Mouse (Mus musculus): ENCODE data around the gene Crcp. TPM values are rescaled to one million over a fixed set of nuclear protein-coding genes. Genes with fewer than 3 reads are reported as not detected.

Crcp gene
- polyA plus RNA-seq, 1 experiment from 2014 or later: 38.7 TPM

GRCm38 (mm10) chr5:130001356-130001987, 27.6 kb upstream of the Crcp start:
- H3K27ac ChIP-seq (ENCODE audit: low read length): peak overlapping the region; percentile 88
- peak overlapping the region; percentile 68 for H3K4me3 ChIP-seq (ENCODE audit: low read length)
- WGBS: 50% methylated on average over 5 of the region's 5 CpGs
- peaks cover 8% of the 10 kb centered on the region for H3K4me1 ChIP-seq (ENCODE audit: control insufficient read depth, insufficient read depth, low read length)
- peak overlapping the region; percentile 79 for H3K9ac ChIP-seq (ENCODE audit: low read depth, low read length)
- ATAC-seq: no peak
- no peaks in the 10 kb centered on the region; the same call in 1 of the 2 replicates for H3K36me3 ChIP-seq (ENCODE audit: control insufficient read depth, insufficient read depth, low read length)
- no peaks in the 10 kb centered on the region; the same call in 1 of the 2 replicates for H3K9me3 ChIP-seq (ENCODE audit: control insufficient read depth, low read length)
- peak overlapping the region; percentile 68 for H3K4me2 ChIP-seq (ENCODE audit: low read depth, low read length)
- no peaks in the 10 kb centered on the region for H3K27me3 ChIP-seq (replicated peaks; ENCODE audit: control insufficient read depth, insufficient read depth, low read length)

- Histone ChIP-seq H3K4me3 (ENCODE audit: low read length) (peak within 1 kb of the TSS; percentile 68), H3K9ac (ENCODE audit: low read depth, low read length) (peak within 1 kb of the TSS; percentile 79), H3K27ac (ENCODE audit: low read length) (peak within 1 kb of the TSS; percentile 88), H3K4me1 (ENCODE audit: control insufficient read depth, insufficient read depth, low read length) (peaks cover 8% of the 10 kb centered on the region), H3K9me3 (ENCODE audit: control insufficient read depth, low read length) (no peaks in the 10 kb centered on the region; the same call in 1 of the 2 replicates), H3K36me3 (ENCODE audit: control insufficient read depth, insufficient read depth, low read length) (no peaks in the 10 kb centered on the region; the same call in 1 of the 2 replicates), H3K27me3 (replicated peaks; ENCODE audit: control insufficient read depth, insufficient read depth, low read length) (no peaks in the 10 kb centered on the region), H3K4me2 (ENCODE audit: low read depth, low read length) (peak within 1 kb of the TSS; percentile 68)
- peak; percentile 91 for ATAC-seq
- under 1% methylated on average over 39 of the region's 39 CpGs for WGBS
Measured at GRCm38 (mm10) chr5:130002301-130003146, 26.6 kb upstream of the Crcp start, which contains the start of gene Gusb. Gene Gusb (minus strand): TSS chr5:130003049.

- H3K27ac ChIP-seq (ENCODE audit: low read length): peak overlapping the region; percentile 88
- H3K36me3 ChIP-seq (ENCODE audit: control insufficient read depth, insufficient read depth, low read length): no peaks in the 10 kb centered on the region; the same call in 1 of the 2 replicates
- H3K4me1 ChIP-seq (ENCODE audit: control insufficient read depth, insufficient read depth, low read length): peaks cover 8% of the 10 kb centered on the region
- peak overlapping the region; percentile 68 for H3K4me2 ChIP-seq (ENCODE audit: low read depth, low read length)
- H3K4me3 ChIP-seq (ENCODE audit: low read length): peak overlapping the region; percentile 68
- WGBS: 39% methylated on average over 7 of the region's 7 CpGs
- H3K9ac ChIP-seq (ENCODE audit: low read depth, low read length): peak overlapping the region; percentile 79
- ATAC-seq: peak; percentile 7
- no peaks in the 10 kb centered on the region; the same call in 1 of the 2 replicates for H3K9me3 ChIP-seq (ENCODE audit: control insufficient read depth, low read length)
- no peaks in the 10 kb centered on the region for H3K27me3 ChIP-seq (replicated peaks; ENCODE audit: control insufficient read depth, insufficient read depth, low read length)
Measured at GRCm38 (mm10) chr5:130003229-130003628, 25.9 kb upstream of the Crcp start.

GRCm38 (mm10) chr5:130007344-130007743, 21.7 kb upstream of the Crcp start:
- H3K9me3 ChIP-seq (ENCODE audit: control insufficient read depth, low read length): peaks cover 3% of the 10 kb centered on the region; the same call in 1 of the 2 replicates
- H3K4me3 ChIP-seq (ENCODE audit: low read length): no peak overlapping the region
- no peak overlapping the region for H3K9ac ChIP-seq (ENCODE audit: low read depth, low read length)
- no peak overlapping the region for H3K4me2 ChIP-seq (ENCODE audit: low read depth, low read length)
- WGBS: 92% methylated on average over 1 of the region's 1 CpGs
- H3K4me1 ChIP-seq (ENCODE audit: control insufficient read depth, insufficient read depth, low read length): peaks cover 6% of the 10 kb centered on the region
- H3K36me3 ChIP-seq (ENCODE audit: control insufficient read depth, insufficient read depth, low read length): peaks cover 10% of the 10 kb centered on the region
- H3K27ac ChIP-seq (ENCODE audit: low read length): no peak overlapping the region
- no peak for ATAC-seq
- H3K27me3 ChIP-seq (replicated peaks; ENCODE audit: control insufficient read depth, insufficient read depth, low read length): no peaks in the 10 kb centered on the region

GRCm38 (mm10) chr5:130008034-130008590, 21.0 kb upstream of the Crcp start:
- no peak overlapping the region for H3K4me3 ChIP-seq (ENCODE audit: low read length)
- peaks cover 4% of the 10 kb centered on the region for H3K4me1 ChIP-seq (ENCODE audit: control insufficient read depth, insufficient read depth, low read length)
- H3K27me3 ChIP-seq (replicated peaks; ENCODE audit: control insufficient read depth, insufficient read depth, low read length): no peaks in the 10 kb centered on the region
- H3K4me2 ChIP-seq (ENCODE audit: low read depth, low read length): no peak overlapping the region
- peaks cover 13% of the 10 kb centered on the region for H3K36me3 ChIP-seq (ENCODE audit: control insufficient read depth, insufficient read depth, low read length)
- 83% methylated on average over 6 of the region's 6 CpGs for WGBS
- H3K9ac ChIP-seq (ENCODE audit: low read depth, low read length): no peak overlapping the region
- H3K9me3 ChIP-seq (ENCODE audit: control insufficient read depth, low read length): peaks cover 3% of the 10 kb centered on the region; the same call in 1 of the 2 replicates
- no peak for ATAC-seq
- no peak overlapping the region for H3K27ac ChIP-seq (ENCODE audit: low read length)

GRCm38 (mm10) chr5:130009784-130010183, 19.3 kb upstream of the Crcp start:
- Histone ChIP-seq H3K36me3 (ENCODE audit: control insufficient read depth, insufficient read depth, low read length) (peaks cover 14% of the 10 kb centered on the region), H3K27me3 (replicated peaks; ENCODE audit: control insufficient read depth, insufficient read depth, low read length) (no peaks in the 10 kb centered on the region), H3K4me1 (ENCODE audit: control insufficient read depth, insufficient read depth, low read length) (no peaks in the 10 kb centered on the region), H3K9ac (ENCODE audit: low read depth, low read length) (no peak overlapping the region), H3K4me3 (ENCODE audit: low read length) (no peak overlapping the region), H3K4me2 (ENCODE audit: low read depth, low read length) (no peak overlapping the region), H3K9me3 (ENCODE audit: control insufficient read depth, low read length) (peaks cover 3% of the 10 kb centered on the region; the same call in 1 of the 2 replicates), H3K27ac (ENCODE audit: low read length) (no peak overlapping the region)
- ATAC-seq: no peak
- 97% methylated on average over 4 of the region's 4 CpGs for WGBS

- Histone ChIP-seq H3K4me1 (ENCODE audit: control insufficient read depth, insufficient read depth, low read length) (no peaks in the 10 kb centered on the region), H3K36me3 (ENCODE audit: control insufficient read depth, insufficient read depth, low read length) (peaks cover 25% of the 10 kb centered on the region), H3K9me3 (ENCODE audit: control insufficient read depth, low read length) (0 out of 2 replicates have a peak, but pooled peaks cover 3% of the 10 kb centered on the region), H3K27me3 (replicated peaks; ENCODE audit: control insufficient read depth, insufficient read depth, low read length) (no peaks in the 10 kb centered on the region), H3K9ac (ENCODE audit: low read depth, low read length) (no peak overlapping the region), H3K4me2 (ENCODE audit: low read depth, low read length) (no peak overlapping the region), H3K4me3 (ENCODE audit: low read length) (no peak overlapping the region), H3K27ac (ENCODE audit: low read length) (no peak overlapping the region)
- WGBS: 96% methylated on average over 5 of the region's 5 CpGs
- ATAC-seq: no peak
Measured at GRCm38 (mm10) chr5:130010961-130011360, 18.1 kb upstream of the Crcp start.

- H3K27me3 ChIP-seq (replicated peaks; ENCODE audit: control insufficient read depth, insufficient read depth, low read length): no peaks in the 10 kb centered on the region
- peaks cover 29% of the 10 kb centered on the region for H3K36me3 ChIP-seq (ENCODE audit: control insufficient read depth, insufficient read depth, low read length)
- no peak overlapping the region for H3K9ac ChIP-seq (ENCODE audit: low read depth, low read length)
- H3K27ac ChIP-seq (ENCODE audit: low read length): no peak overlapping the region
- no peak overlapping the region for H3K4me2 ChIP-seq (ENCODE audit: low read depth, low read length)
- 96% methylated on average over 3 of the region's 3 CpGs for WGBS
- 0 out of 2 replicates have a peak, but pooled peaks cover 3% of the 10 kb centered on the region for H3K9me3 ChIP-seq (ENCODE audit: control insufficient read depth, low read length)
- H3K4me3 ChIP-seq (ENCODE audit: low read length): no peak overlapping the region
- ATAC-seq: no peak
- H3K4me1 ChIP-seq (ENCODE audit: control insufficient read depth, insufficient read depth, low read length): no peaks in the 10 kb centered on the region
Measured at GRCm38 (mm10) chr5:130015104-130015503, 14.0 kb upstream of the Crcp start.

GRCm38 (mm10) chr5:130019461-130019860, 9.6 kb upstream of the Crcp start:
- peaks cover 6% of the 10 kb centered on the region; the same call in 1 of the 2 replicates for H3K4me1 ChIP-seq (ENCODE audit: control insufficient read depth, insufficient read depth, low read length)
- no peak overlapping the region for H3K9ac ChIP-seq (ENCODE audit: low read depth, low read length)
- no peak overlapping the region for H3K4me3 ChIP-seq (ENCODE audit: low read length)
- H3K9me3 ChIP-seq (ENCODE audit: control insufficient read depth, low read length): no peaks in the 10 kb centered on the region
- ATAC-seq: no peak
- no peak overlapping the region for H3K27ac ChIP-seq (ENCODE audit: low read length)
- whole genome bisulfite sequencing: 59% methylated on average over 8 of the region's 8 CpGs
- no peaks in the 10 kb centered on the region for H3K27me3 ChIP-seq (replicated peaks; ENCODE audit: control insufficient read depth, insufficient read depth, low read length)
- H3K36me3 ChIP-seq (ENCODE audit: control insufficient read depth, insufficient read depth, low read length): peaks cover 16% of the 10 kb centered on the region
- no peak overlapping the region for H3K4me2 ChIP-seq (ENCODE audit: low read depth, low read length)

Data from intestine, embryonic 16.5 days (tissue).